Mouse (Mus musculus) forebrain, embryonic 10.5 days (tissue): ENCODE data around the gene Npas2. TPM values are rescaled to one million over a fixed set of nuclear protein-coding genes. Genes with fewer than 3 reads are reported as not detected.

ENCODE experiments used
- DNase-seq: peaks from one replicate; pipeline ENCODE4 v3.0.0-alpha.2; 2017; ENCODE audit warnings: low spot score; ENCODE audit errors: extremely low spot score
- H3K27ac ChIP-seq: fragments of 300-500 bp; sonication (generic); 2 replicates; pipeline ENCODE4 v1.5.1; 2016; ENCODE audit warnings: mild to moderate bottlenecking
- H3K27me3 ChIP-seq: fragments of 300-500 bp; sonication (generic); 2 replicates; pipeline ENCODE4 v1.6.1; 2016; ENCODE audit warnings: mild to moderate bottlenecking; ENCODE audit not compliant: poor library complexity, severe bottlenecking
- H3K36me3 ChIP-seq: fragments of 300-500 bp; sonication (generic); replicated peaks from 2 replicates; pipeline ENCODE4 v1.6.1; 2016; ENCODE audit warnings: mild to moderate bottlenecking, moderate library complexity
- H3K4me1 ChIP-seq: fragments of 300-500 bp; sonication (generic); 2 replicates; pipeline ENCODE4 v1.6.1; 2016
- H3K4me3 ChIP-seq: fragments of 300-500 bp; sonication (generic); 2 replicates; pipeline ENCODE4 v1.5.1; 2016; ENCODE audit warnings: mild to moderate bottlenecking, moderate library complexity
- H3K9me3 ChIP-seq: fragments of 300-500 bp; sonication (generic); 2 replicates; pipeline ENCODE4 v1.6.1; 2016; ENCODE audit warnings: mild to moderate bottlenecking, moderate library complexity
- WGBS: fragments of 180-500 bp; shearing (Covaris S2); methylation state at CpG from one replicate; pipeline ENCODE4 v1.1.7; 2016; 5-methylcytosine and 5-hydroxymethylcytosine counted together
- polyA plus RNA-seq: library from polyadenylated mRNA; unstranded; fragments of >200 nt; fragmentation: Nextera tagmentation; extraction: Ambion mirVana; gene quantifications from 2 replicates; pipeline ENCODE4 v1.2.1, GENCODE M21; 2016

The Npas2 gene
- polyA plus RNA-seq, 1 experiment from 2014 or later: not detected

- Histone ChIP-seq H3K9me3 (peaks cover 6% of the 10 kb centered on the region; the same call in 1 of the 2 replicates), H3K36me3 (no peaks in the 10 kb centered on the region), H3K27ac (no peak overlapping the region), H3K4me3 (no peak overlapping the region), H3K4me1 (peaks cover 9% of the 10 kb centered on the region), H3K27me3 (no peaks in the 10 kb centered on the region; the same call in 1 of the 2 replicates)
- no peak for DNase-seq
- 83% methylated on average over 4 of the region's 4 CpGs for WGBS
Observed at GRCm38 (mm10) chr1:39303054-39303649, 109.6 kb downstream of the Npas2 start.

- Histone ChIP-seq H3K27ac (no peak overlapping the region), H3K27me3 (peaks cover 20% of the 10 kb centered on the region), H3K9me3 (no peaks in the 10 kb centered on the region), H3K36me3 (no peaks in the 10 kb centered on the region), H3K4me3 (no peak overlapping the region), H3K4me1 (peaks cover 20% of the 10 kb centered on the region)
- DNase-seq: no peak
Observed at GRCm38 (mm10) chr1:39307291-39307690, 113.8 kb downstream of the Npas2 start.

- Histone ChIP-seq H3K27me3 (peaks cover 20% of the 10 kb centered on the region), H3K36me3 (no peaks in the 10 kb centered on the region), H3K27ac (no peak overlapping the region), H3K9me3 (no peaks in the 10 kb centered on the region), H3K4me3 (no peak overlapping the region), H3K4me1 (peaks cover 27% of the 10 kb centered on the region)
- WGBS: 78% methylated on average over 2 of the region's 2 CpGs
- DNase-seq: no peak
Observed at GRCm38 (mm10) chr1:39307971-39308370, 114.4 kb downstream of the Npas2 start.

GRCm38 (mm10) chr1:39309548-39309947 lies 116.0 kb downstream of the Npas2 start:
- no peak for DNase-seq
- Histone ChIP-seq H3K27ac (no peak overlapping the region), H3K27me3 (peaks cover 27% of the 10 kb centered on the region), H3K9me3 (no peaks in the 10 kb centered on the region), H3K36me3 (no peaks in the 10 kb centered on the region), H3K4me1 (peaks cover 35% of the 10 kb centered on the region), H3K4me3 (no peak overlapping the region)
- WGBS: 90% methylated on average over 7 of the region's 7 CpGs

GRCm38 (mm10) chr1:39312345-39312967 lies 118.9 kb downstream of the Npas2 start:
- Histone ChIP-seq H3K36me3 (no peaks in the 10 kb centered on the region), H3K4me1 (peaks cover 26% of the 10 kb centered on the region), H3K27ac (no peak overlapping the region), H3K4me3 (peak overlapping the region; percentile 8), H3K27me3 (peaks cover 27% of the 10 kb centered on the region), H3K9me3 (no peaks in the 10 kb centered on the region)
- 52% methylated on average over 25 of the region's 25 CpGs for WGBS
- DNase-seq: peak; percentile 21

GRCm38 (mm10) chr1:39313352-39314245 lies 120.1 kb downstream of the Npas2 start:
- Histone ChIP-seq H3K4me3 (no peak overlapping the region), H3K9me3 (no peaks in the 10 kb centered on the region), H3K4me1 (peaks cover 26% of the 10 kb centered on the region), H3K27ac (no peak overlapping the region), H3K27me3 (peaks cover 27% of the 10 kb centered on the region; the same call in 1 of the 2 replicates), H3K36me3 (no peaks in the 10 kb centered on the region)
- 77% methylated on average over 10 of the region's 10 CpGs for WGBS
- no peak for DNase-seq

- WGBS: 92% methylated on average over 2 of the region's 2 CpGs
- peaks cover 7% of the 10 kb centered on the region; the same call in 1 of the 2 replicates for H3K27me3 ChIP-seq
- no peak for DNase-seq
- no peaks in the 10 kb centered on the region for H3K9me3 ChIP-seq
- H3K27ac ChIP-seq: no peak overlapping the region
- no peak overlapping the region for H3K4me3 ChIP-seq
- H3K4me1 ChIP-seq: peaks cover 8% of the 10 kb centered on the region
- H3K36me3 ChIP-seq: no peaks in the 10 kb centered on the region
Observed at GRCm38 (mm10) chr1:39317935-39318334, 124.4 kb downstream of the Npas2 start.

GRCm38 (mm10) chr1:39318870-39319269 lies 125.3 kb downstream of the Npas2 start:
- H3K9me3 ChIP-seq: no peaks in the 10 kb centered on the region
- no peaks in the 10 kb centered on the region for H3K36me3 ChIP-seq
- H3K4me1 ChIP-seq: no peaks in the 10 kb centered on the region
- no peak for DNase-seq
- H3K27ac ChIP-seq: no peak overlapping the region
- peaks cover 5% of the 10 kb centered on the region; the same call in 1 of the 2 replicates for H3K27me3 ChIP-seq
- WGBS: 90% methylated on average over 7 of the region's 7 CpGs
- no peak overlapping the region for H3K4me3 ChIP-seq

- no peaks in the 10 kb centered on the region for H3K27me3 ChIP-seq
- no peaks in the 10 kb centered on the region for H3K4me1 ChIP-seq
- H3K27ac ChIP-seq: no peak overlapping the region
- no peaks in the 10 kb centered on the region for H3K9me3 ChIP-seq
- WGBS: 89% methylated on average over 6 of the region's 6 CpGs
- no peaks in the 10 kb centered on the region for H3K36me3 ChIP-seq
- no peak overlapping the region for H3K4me3 ChIP-seq
- no peak for DNase-seq
Observed at GRCm38 (mm10) chr1:39321954-39322353, 128.4 kb downstream of the Npas2 start.

GRCm38 (mm10) chr1:39325228-39325627 lies 131.7 kb downstream of the Npas2 start:
- H3K27me3 ChIP-seq: no peaks in the 10 kb centered on the region
- DNase-seq: no peak
- H3K27ac ChIP-seq: no peak overlapping the region
- WGBS: 89% methylated on average over 6 of the region's 6 CpGs
- no peaks in the 10 kb centered on the region for H3K4me1 ChIP-seq
- H3K9me3 ChIP-seq: no peaks in the 10 kb centered on the region
- H3K36me3 ChIP-seq: no peaks in the 10 kb centered on the region
- no peak overlapping the region for H3K4me3 ChIP-seq

GRCm38 (mm10) chr1:39327546-39327945 lies 134.0 kb downstream of the Npas2 start:
- 90% methylated on average over 7 of the region's 7 CpGs for whole genome bisulfite sequencing
- Histone ChIP-seq H3K9me3 (no peaks in the 10 kb centered on the region), H3K36me3 (no peaks in the 10 kb centered on the region), H3K4me3 (no peak overlapping the region), H3K27me3 (no peaks in the 10 kb centered on the region), H3K4me1 (no peaks in the 10 kb centered on the region), H3K27ac (no peak overlapping the region)
- DNase-seq: no peak

- Histone ChIP-seq H3K4me1 (peaks cover 7% of the 10 kb centered on the region), H3K9me3 (no peaks in the 10 kb centered on the region)
- WGBS: 89% methylated on average over 7 of the region's 7 CpGs
Observed at GRCm38 (mm10) chr1:39330857-39331594, 137.5 kb downstream of the Npas2 start.

More at GRCm38 (mm10) chr1:39330857-39331594, 137.5 kb downstream of the Npas2 start:
- Histone ChIP-seq H3K36me3 (no peaks in the 10 kb centered on the region), H3K4me3 (no peak overlapping the region), H3K27ac (no peak overlapping the region), H3K27me3 (peaks cover 16% of the 10 kb centered on the region)
- no peak for DNase-seq
